Mouse (Mus musculus): Measurements from ENCODE around the gene Trappc3l. TPM values are rescaled to one million over a fixed set of nuclear protein-coding genes. Genes with fewer than 3 reads are reported as not detected.
"Not testable (repeated sequence)": the region's sequence is repeated elsewhere in the genome, so short reads cannot be mapped to it uniquely, and the experiment has no call there.

Trappc3l gene
- polyA plus RNA-seq (2017; shearing (Covaris generic)): not detected

DNA sequence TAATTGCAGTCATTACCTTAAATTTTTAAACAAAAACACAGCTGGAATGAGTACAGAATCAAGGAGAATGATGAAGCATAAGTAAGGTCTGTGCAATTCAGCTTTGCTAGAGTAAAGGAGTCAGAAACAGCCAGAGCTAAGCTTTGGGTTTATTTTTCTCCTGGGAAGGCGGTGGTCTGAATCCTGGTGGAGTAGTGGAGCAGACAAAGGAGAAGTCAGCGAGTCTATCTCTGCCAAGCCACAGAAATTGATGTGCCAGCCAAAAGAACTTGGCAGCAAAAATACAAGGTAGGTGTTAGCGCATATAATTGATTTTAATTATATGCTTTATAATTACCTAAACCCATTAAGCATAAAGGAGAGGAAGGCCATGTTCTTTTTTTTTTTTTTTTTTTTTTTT, at the start of gene Trappc3l:
Trappc3l (plus strand) TSS at position 197 of the 400 bp plus-strand sequence.
- no peak for ATAC-seq

DNA sequence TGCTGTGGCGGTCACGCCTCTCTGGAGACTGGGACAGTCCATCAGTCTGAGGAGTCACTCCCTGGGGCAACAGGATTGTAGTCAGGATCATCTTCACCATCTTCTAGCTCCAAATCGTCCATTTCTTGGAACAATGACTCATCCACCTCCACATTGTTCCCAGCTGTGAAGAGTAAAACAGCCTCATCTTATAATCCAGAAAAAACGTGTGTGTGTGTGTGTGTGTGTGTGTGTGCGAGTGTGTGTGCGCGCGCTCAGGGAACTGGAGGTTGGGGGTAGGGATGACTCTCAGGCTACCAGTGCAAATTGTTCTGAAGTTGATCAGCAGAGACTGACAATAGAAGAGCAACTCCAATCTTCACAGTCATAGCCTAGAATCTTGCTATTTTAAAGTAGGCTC, 40.7 kb upstream of the Trappc3l start:
- ATAC-seq: not testable (repeated sequence)

DNA sequence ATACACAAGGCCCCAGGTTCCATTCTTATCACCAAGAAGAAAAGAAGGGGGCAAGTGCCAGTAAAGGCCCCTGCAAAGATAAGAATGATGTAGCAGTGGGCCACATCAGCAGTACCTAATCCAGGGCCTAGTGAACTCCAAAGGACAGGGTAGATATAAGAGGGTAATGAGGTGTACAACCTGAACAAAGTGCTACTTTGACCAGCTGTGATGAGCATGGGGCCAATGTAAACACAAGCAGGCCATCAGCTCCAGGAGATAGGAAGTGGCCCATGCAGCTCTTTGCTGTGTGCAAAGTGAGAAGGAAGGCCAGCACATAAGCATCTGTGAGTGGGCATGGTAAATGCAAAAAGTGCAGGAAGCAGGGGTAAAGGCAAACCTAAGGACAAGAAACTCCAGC, 39.0 kb upstream of the Trappc3l start:
- ATAC-seq: no peak

DNA sequence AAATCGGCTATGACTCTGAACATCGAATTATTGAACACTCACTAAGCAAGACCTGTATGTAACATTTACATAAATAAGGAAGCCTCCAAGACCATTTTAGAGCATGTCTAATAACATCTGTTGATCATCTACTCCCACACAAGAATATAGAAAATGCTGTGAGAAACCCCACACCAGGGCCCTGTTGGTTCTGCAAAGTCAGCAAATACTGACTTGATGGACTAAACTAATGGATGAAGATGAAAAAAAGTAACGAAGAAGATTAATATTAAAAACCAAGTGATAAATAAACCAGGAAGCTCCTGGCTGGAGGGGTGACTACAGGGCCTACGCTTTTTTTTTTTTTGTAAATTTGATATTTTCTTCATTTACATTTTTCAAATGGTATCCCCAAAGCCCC, 24.8 kb upstream of the Trappc3l start:
- no peak for ATAC-seq

GRCm38 (mm10) chr10:34013241-34013640, 24.2 kb upstream of the Trappc3l start:
- ATAC-seq: no peak

- ATAC-seq: peak; percentile 12
These were observed 18.6 kb upstream of the Trappc3l start for GRCm38 (mm10) chr10:34018746-34019301.

DNA sequence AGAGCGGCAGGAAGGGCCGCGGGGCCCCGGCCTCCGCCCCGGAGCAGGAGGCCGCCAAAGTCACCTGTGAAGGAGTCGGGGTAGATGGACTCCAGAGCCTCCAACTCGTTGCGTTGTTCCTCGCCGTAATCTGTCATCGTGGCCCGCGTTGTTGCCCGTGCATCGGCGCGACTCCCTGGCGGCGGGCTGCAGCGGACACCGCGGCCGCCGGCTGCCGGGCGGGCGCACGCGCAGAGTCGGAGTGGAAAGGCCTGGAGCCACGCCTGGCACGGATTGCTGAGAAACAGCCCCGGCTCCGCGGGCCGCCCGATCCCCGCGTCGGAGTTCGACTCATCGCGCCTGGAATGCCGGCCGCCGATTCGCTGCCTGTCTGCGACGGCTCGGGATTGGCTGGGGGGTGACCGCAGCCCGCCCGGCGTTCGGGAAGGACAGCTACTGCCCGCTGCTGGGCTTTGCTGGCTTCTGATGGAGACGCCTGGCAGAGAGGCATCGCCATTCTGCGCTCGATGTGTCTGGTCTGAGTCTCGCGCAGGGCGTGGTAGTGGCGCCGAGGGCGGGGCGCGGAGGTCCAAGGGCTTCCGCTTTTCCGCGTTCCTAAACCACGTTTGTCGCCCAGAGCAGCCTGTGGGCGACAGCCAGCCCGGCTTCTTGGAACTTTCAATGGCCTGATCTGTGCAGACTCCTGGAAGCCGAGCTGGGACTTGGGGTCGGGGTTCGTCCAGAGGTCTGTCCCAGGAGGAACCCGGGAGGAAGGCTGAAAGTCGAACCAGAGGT, 17.9 kb upstream of the Trappc3l start, which contains the start of gene Rwdd1:
Rwdd1 (minus strand) TSS at position 323 of the 774 bp plus-strand sequence.
- ATAC-seq: peak; percentile 89

GRCm38 (mm10) chr10:34030322-34030721, 7.1 kb upstream of the Trappc3l start:
- peak; percentile 89 for ATAC-seq

DNA sequence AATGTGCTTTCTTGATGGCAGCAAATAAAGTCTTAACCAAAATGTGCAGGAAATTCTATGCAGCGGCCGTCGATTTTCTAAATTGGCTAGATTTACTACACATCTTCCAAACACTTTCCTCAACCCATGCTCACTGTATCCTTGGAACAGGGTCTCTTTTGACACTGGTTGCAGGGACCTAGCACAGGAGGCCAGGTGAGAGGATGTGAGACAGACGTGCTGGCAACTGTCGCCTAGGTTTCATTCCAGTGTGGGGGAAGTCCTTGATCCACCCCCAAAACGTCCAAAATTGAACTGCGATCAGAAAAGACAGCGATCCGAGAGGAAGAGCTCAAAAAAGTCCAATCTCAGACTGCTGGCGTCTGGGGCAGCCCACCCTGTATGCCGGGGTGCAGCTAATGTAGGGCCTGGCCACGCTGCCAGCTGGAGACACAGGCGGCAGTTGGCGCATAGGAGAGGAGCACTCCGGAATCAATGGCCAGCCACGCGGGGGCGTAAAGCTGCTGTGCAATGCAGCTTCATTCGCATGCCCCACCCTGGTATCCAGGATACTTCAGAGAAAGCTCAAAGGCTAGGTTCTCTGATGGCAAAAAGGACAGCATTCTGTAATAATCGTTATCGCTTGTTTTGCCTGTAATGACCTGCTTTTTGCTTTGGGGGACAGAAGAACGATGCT, 3.6 kb upstream of the Trappc3l start:
- peak; percentile 30 for ATAC-seq

DNA sequence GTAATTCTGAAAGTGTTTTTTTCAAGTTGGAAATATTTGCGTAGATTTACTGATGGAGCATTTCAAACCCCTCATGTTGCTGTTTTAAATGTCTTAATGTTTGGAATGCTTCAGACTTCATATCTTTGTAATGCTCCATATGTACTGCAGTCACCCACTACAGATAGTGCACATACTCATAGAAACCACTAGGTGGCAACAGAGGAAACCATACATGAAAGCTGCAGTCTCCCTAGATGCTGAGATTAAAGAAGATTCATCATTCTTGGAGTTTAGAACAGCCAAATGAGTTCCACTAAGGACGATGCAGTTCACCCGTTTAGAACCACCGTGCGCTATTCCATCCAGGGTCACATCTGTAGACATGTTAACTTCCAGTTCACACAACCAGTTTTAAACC, 810 bp upstream of the Trappc3l start:
- peak; percentile 89 for ATAC-seq

DNA sequence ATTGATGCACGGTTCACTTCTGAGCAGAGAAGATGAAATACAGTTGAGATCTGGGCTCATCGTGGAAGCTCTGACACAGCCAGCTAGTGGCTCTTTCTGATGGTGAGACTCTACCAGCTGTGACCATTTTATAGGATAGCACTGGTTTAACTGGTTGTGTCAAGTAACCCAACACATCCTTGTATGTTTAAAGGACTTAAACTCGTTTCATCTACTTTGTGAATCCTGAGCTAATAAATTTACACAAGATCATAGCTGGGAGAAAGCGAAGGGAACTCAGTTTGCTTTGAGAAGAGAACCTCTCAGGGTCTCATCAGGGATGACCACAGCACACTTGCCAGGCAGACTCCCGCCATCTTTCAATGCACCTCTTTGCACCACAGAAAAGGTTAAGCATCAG, 6.8 kb downstream of the Trappc3l start, which contains the start of gene Calhm4:
Calhm4 (minus strand) TSS at position 101 of the 400 bp plus-strand sequence.
- no peak for ATAC-seq

DNA sequence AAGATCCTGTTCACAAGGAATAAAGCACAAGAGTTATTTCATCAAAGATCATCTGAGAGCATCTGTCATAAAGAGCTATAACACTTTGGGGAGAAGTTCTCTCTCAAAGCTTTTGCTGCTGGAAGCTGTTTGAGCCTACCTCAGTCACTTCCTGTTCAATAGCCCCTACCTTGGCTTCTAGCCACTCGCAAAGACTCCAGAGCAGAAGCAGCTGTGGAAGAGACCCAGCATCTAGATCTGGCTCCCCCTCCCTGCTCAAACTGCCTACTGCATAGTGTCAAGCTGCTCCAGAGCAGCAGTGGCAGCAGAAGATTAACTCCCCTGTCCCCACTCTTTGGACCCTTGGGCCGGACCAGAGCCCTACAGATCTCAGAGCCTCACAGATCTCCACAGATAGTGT, 16.6 kb downstream of the Trappc3l start:
- ATAC-seq: no peak

- ATAC-seq: no peak
These were observed 29.2 kb downstream of the Trappc3l start for GRCm38 (mm10) chr10:34066591-34066990.

DNA sequence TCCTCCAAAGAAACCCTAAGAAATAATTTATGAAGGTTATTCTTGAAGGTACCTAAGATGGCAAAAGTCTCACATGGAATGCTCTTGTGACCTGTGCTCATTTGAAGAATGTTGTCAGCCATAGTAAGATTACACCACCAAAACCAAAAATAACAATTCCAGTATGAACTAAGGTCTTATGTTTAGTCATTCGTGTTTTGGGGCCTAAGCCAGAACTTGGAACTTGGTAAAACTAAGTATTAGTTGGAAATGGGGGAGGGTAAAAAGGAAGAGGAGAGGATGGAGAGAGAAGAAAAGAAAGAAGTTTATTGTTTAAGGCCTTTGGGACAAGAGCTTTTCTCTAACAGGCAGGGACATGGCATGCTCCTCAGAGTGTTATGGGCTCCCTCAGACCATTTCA, 32.2 kb downstream of the Trappc3l start:
- no peak for ATAC-seq

- peak; percentile 32 for ATAC-seq
These were observed 33.6 kb downstream of the Trappc3l start for GRCm38 (mm10) chr10:34070999-34071492.

GRCm38 (mm10) chr10:34071650-34072049, 34.3 kb downstream of the Trappc3l start:
- ATAC-seq: no peak

- peak; percentile 60 for ATAC-seq
These were observed 37.3 kb downstream of the Trappc3l start for GRCm38 (mm10) chr10:34074522-34075200.

- no peak for ATAC-seq
These were observed 49.1 kb downstream of the Trappc3l start for GRCm38 (mm10) chr10:34086514-34086913.

GRCm38 (mm10) chr10:34088515-34088914, 51.1 kb downstream of the Trappc3l start:
- ATAC-seq: no peak

DNA sequence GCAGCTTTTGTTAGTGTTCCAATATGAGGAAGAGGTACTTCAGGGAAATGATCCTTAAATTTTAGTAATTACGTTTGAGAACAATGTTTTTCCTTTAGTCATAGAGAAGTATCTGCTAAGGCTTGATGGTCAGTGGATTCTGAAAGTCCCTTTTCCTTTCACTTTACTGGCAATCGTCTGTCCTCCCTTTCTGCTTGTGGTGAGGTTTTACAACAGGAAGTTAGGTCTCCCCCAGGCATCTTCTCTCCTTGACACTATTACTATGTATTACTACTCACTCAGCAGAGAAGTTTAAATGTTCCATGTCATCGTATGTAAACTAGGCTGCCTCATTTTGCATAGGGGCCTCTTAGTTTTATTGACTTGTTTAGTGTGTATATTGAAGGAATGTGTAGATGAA, 52.1 kb downstream of the Trappc3l start:
- no peak for ATAC-seq

DNA sequence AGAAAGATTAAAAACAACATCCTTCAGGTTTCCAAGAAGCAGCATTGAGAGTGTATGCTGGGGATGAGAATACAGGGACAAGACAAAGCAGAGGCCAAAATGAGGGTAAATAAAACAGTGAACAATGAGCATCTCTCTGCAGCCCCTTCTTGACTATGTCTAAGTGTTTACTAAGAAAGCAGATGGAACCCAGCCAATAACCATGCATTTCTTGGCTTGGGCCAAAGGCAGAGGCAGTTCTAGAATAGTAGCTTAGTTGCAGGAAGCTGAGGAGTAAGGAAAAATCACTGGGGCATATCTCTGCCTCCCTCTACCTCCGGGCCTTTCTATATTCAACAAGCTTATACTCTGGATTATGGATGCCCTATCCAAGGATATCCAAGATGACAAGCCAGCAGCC, 53.1 kb downstream of the Trappc3l start:
- no peak for ATAC-seq

- ATAC-seq: no peak
These were observed 54.5 kb downstream of the Trappc3l start for GRCm38 (mm10) chr10:34091888-34092287.

DNA sequence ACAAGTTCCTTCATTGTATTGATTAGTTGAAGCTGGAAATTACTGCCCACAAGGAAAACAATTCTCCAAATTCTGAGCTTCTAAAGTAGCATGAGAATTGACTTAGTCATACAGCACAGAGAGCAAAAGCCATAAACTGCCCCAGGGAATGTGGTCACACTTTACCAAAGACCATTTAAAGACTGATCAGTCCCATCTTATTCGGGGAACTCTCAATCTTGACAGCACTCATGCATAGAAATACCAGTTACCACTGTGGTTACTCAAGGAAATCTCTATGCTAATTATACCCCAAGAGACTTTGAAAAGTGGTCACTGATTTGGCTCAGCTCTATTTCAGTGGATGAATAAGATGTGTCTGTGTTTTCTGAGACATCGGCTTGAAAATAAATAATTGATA, 57.8 kb downstream of the Trappc3l start:
- ATAC-seq: no peak

Data from inflammation-experienced regulatory T-cells, adult 6 months (primary cell).